9 mouse cellular contexts compared by ENCODE assay signal in the genomic region with DNA sequence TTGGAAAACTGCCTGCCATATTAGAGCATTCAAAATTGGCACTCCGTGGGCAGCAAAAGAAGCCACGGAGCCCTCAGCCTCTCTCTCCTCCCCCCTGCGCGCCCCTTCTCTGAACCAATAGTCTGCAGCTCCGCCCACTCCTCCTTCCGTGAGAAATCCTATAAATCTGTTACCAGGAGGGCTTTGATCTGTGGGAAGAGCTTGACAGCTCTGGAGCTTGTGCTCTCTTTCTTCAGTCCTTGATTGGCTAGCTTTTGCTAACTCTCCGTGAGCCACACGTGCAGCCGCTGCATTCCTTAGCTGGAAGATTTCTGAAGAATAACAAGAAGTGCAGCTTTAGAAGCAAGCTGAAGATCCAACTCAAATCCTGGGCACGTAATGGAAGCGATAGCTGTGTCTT. TPM values are rescaled to one million over a fixed set of nuclear protein-coding genes. Genes with fewer than 3 reads are reported as not detected.
DNase-seq lines count a peak whose midpoint lies in the region; ATAC-seq and TF ChIP-seq lines count a peak whose summit lies in the region.
"Had no signal": no experiment of that assay in that cellular context is flagged by ENCODE, and none has a peak within 500 bp of the region (broad histone marks: within the 10 kb centered on the region; RNA-seq: fewer than 3 reads in every experiment).

No protein-coding gene starts in this region.

- no peaks in the 10 kb centered on the region for H3K36me3 ChIP-seq in liver, adult 2 months (ENCODE audit: control insufficient read depth, insufficient read depth, low read length)
- H3K36me3 ChIP-seq in liver, embryonic 12.5 days: no peaks in the 10 kb centered on the region
- H3K36me3 ChIP-seq in forebrain, embryonic 14.5 days (ENCODE audit: control insufficient read depth, insufficient read depth, low read length): no peaks in the 10 kb centered on the region

- H3K79me2 ChIP-seq in liver, adult 2 months (ENCODE audit: control insufficient read depth, insufficient read depth, low read length): no peaks in the 10 kb centered on the region

- no peak for TF ChIP-seq CTCF in liver, adult 2 months (IDR thresholded peaks at IDR 0.05; ENCODE audit: low read depth, low read length)

- H3K27ac ChIP-seq in liver, adult 2 months (replicated peaks; ENCODE audit: insufficient read depth, low read depth, low read length): no peak overlapping the region
- H3K27ac ChIP-seq in liver, embryonic 12.5 days: no peak overlapping the region
- no peak overlapping the region for H3K27ac ChIP-seq in forebrain, embryonic 14.5 days (ENCODE audit: low read depth, low read length)
- H3K27ac ChIP-seq: macrophage had no signal

- H3K4me1 ChIP-seq in liver, adult 2 months (ENCODE audit: control insufficient read depth, insufficient read depth, low read length): no peaks in the 10 kb centered on the region
- H3K4me1 ChIP-seq in liver, embryonic 12.5 days: no peaks in the 10 kb centered on the region
- H3K4me1 ChIP-seq in forebrain, embryonic 14.5 days (ENCODE audit: control insufficient read depth, insufficient read depth, low read length): no peaks in the 10 kb centered on the region

- no peak overlapping the region for H3K4me3 ChIP-seq in liver, adult 2 months (ENCODE audit: insufficient read depth, low read depth, low read length)
- no peak overlapping the region for H3K4me3 ChIP-seq in liver, embryonic 12.5 days
- no peak overlapping the region for H3K4me3 ChIP-seq in forebrain, embryonic 14.5 days (ENCODE audit: low read depth, low read length)

- H3K27me3 ChIP-seq in liver, adult 2 months (ENCODE audit: control insufficient read depth, insufficient read depth, low read length): no peaks in the 10 kb centered on the region
- H3K27me3 ChIP-seq in liver, embryonic 12.5 days (replicated peaks): peaks cover 14% of the 10 kb centered on the region
- H3K27me3 ChIP-seq in forebrain, embryonic 14.5 days (replicated peaks; ENCODE audit: control insufficient read depth, insufficient read depth, low read length): no peaks in the 10 kb centered on the region; the same call in 1 of the 2 replicates

- no peak overlapping the region for H3K9ac ChIP-seq in liver, adult 2 months (ENCODE audit: low read depth, low read length)
- H3K9ac ChIP-seq in liver, embryonic 12.5 days: no peak overlapping the region
- no peak overlapping the region for H3K9ac ChIP-seq in forebrain, embryonic 14.5 days (ENCODE audit: low read length)

- intact Hi-C loops in left cerebral cortex, postnatal 4 days (cut with DNase I): no loop called here

- 6% methylated on average over 10 of the region's 11 CpGs for WGBS in liver, adult 2 months
- WGBS in liver, embryonic 12.5 days (ENCODE audit: insufficient replicate concordance): 9% methylated on average over 10 of the region's 11 CpGs
- WGBS in forebrain, embryonic 14.5 days: 20% methylated on average over 11 of the region's 11 CpGs

- H3K4me2 ChIP-seq in liver, embryonic 12.5 days: no peak overlapping the region
- peak overlapping the region; percentile 16; the same call in 1 of the 2 replicates for H3K4me2 ChIP-seq in forebrain, embryonic 14.5 days (ENCODE audit: low read length)

- no peak for ATAC-seq in liver, embryonic 12.5 days
- peak; percentile 93 for ATAC-seq in forebrain, embryonic 14.5 days

- DNase-seq in liver, adult 2 months (ENCODE audit: extremely low read depth, low read depth, low spot score): peak; percentile 1
- peak; percentile 78 for DNase-seq in forebrain, embryonic 14.5 days (ENCODE audit: low spot score)
- peak; percentile 30 for DNase-seq in left cerebral cortex, postnatal 4 days
- peak; percentile 37 to 65 for DNase-seq in right cerebral cortex, postnatal 10 days (ENCODE audit: low spot score in 2 of 2)
- DNase-seq in layer of hippocampus, adult 18-20 months (ENCODE audit: low spot score in 2 of 2): no peak
- no peak for DNase-seq in urinary bladder, postnatal 25 days (ENCODE audit: low spot score)
- DNase-seq in spleen, postnatal 4 days (ENCODE audit: low spot score in 2 of 2): no peak

- no peak for TF ChIP-seq POLR2A in liver, adult 2 months (IDR thresholded peaks at IDR 0.05; ENCODE audit: extremely low read depth, insufficient read depth, low read length)

- no peaks in the 10 kb centered on the region for H3K9me3 ChIP-seq in liver, embryonic 12.5 days (replicated peaks)
- H3K9me3 ChIP-seq in forebrain, embryonic 14.5 days (replicated peaks; ENCODE audit: control insufficient read depth, low read length): no peaks in the 10 kb centered on the region

RNA-seq across cellular contexts. Expression of a gene that starts 2.6 kb away (rescaled TPM):
- not detected in 2 replicates for total RNA-seq in liver, adult 2 months (2014; rRNA removed)
- polyA plus RNA-seq in liver, adult 2 months (2012; rRNA removed): not detected in 2 replicates
- not detected in 2 replicates for polyA plus RNA-seq in liver, embryonic 12.5 days (2016; fragmentation: Nextera tagmentation; extraction: Ambion mirVana)
- 0.05 TPM in 1 of 2 replicates, not detected in the other for polyA plus RNA-seq in forebrain, embryonic 14.5 days (2014; fragmentation: Nextera tagmentation; extraction: Ambion mirVana)
- under 1 TPM; 0.12 to 0.34 TPM for total RNA-seq in left cerebral cortex, postnatal 4 days (2021)
- total RNA-seq in layer of hippocampus, adult 18-20 months (2021): under 1 TPM; 0.08 to 0.17 TPM
- polyA plus RNA-seq: macrophage had no signal

Comparison
In these comparisons a context has a peak if more than half of its experiments do, and no peak if none do; other contexts are left out.
1. DNase-seq: peak in liver, adult 2 months (single experiment), forebrain, embryonic 14.5 days (single experiment), left cerebral cortex, postnatal 4 days (single experiment) and right cerebral cortex, postnatal 10 days (2 of 2); none in layer of hippocampus, adult 18-20 months (0 of 2), urinary bladder, postnatal 25 days (single experiment) and spleen, postnatal 4 days (0 of 2).